Comparison of ENCODE assay signal across 25 mouse cellular contexts in genomic region chr11:68442346-68442745, GRCm38 (mm10). TPM values are rescaled to one million over a fixed set of nuclear protein-coding genes. Genes with fewer than 3 reads are reported as not detected.
"Had no signal": no experiment of that assay in that cellular context is flagged by ENCODE, and none has a peak within 500 bp of the region (broad histone marks: within the 10 kb centered on the region; RNA-seq: fewer than 3 reads in every experiment).

No protein-coding gene starts in this region.

- H3K9ac ChIP-seq: limb, embryonic 13.5 days; liver, embryonic 12.5 days; liver, embryonic 15.5 days; lung, embryonic 15.5 days; neural tube, embryonic 13.5 days had no signal

- H3K27me3 ChIP-seq: limb, embryonic 13.5 days; liver, embryonic 12.5 days; liver, embryonic 15.5 days; lung, embryonic 15.5 days; neural tube, embryonic 13.5 days had no signal

- H3K36me3 ChIP-seq: limb, embryonic 10.5 days; limb, embryonic 13.5 days; liver, embryonic 12.5 days; liver, embryonic 15.5 days; lung, embryonic 15.5 days; neural tube, embryonic 13.5 days had no signal

- H3K27ac ChIP-seq: kidney, postnatal 0 days; limb, embryonic 10.5 days; limb, embryonic 13.5 days; liver, embryonic 12.5 days; liver, embryonic 15.5 days; lung, embryonic 15.5 days; neural tube, embryonic 13.5 days; stomach, postnatal 0 days had no signal

- H3K4me2 ChIP-seq: limb, embryonic 13.5 days; liver, embryonic 12.5 days; liver, embryonic 15.5 days; lung, embryonic 15.5 days; midbrain, embryonic 11.5 days; neural tube, embryonic 13.5 days had no signal

- H3K4me3 ChIP-seq: limb, embryonic 10.5 days; limb, embryonic 13.5 days; liver, embryonic 12.5 days; liver, embryonic 15.5 days; lung, embryonic 15.5 days; neural tube, embryonic 13.5 days had no signal

- H3K4me1 ChIP-seq: limb, embryonic 10.5 days; limb, embryonic 13.5 days; liver, embryonic 12.5 days; lung, embryonic 15.5 days; neural tube, embryonic 13.5 days had no signal

- ATAC-seq: liver, embryonic 12.5 days had no signal

- DNase-seq: kidney, adult 2 months; kidney, postnatal 36 days; liver; lung, adult 18-20 months; lung, postnatal 10 days; lung, postnatal 36 days; midbrain, embryonic 14.5 days; retina, postnatal 1 day; right cerebral cortex, postnatal 25 days; spleen, adult 18-20 months; thymus, adult 2 months; thymus, postnatal 14 days; thymus, postnatal 4 days had no signal

- H3K9me3 ChIP-seq: limb, embryonic 10.5 days; limb, embryonic 13.5 days; liver, embryonic 12.5 days; liver, embryonic 15.5 days; lung, embryonic 15.5 days; neural tube, embryonic 13.5 days had no signal

RNA-seq across cellular contexts. Expression of gene Ntn1, which starts 41.7 kb away (rescaled TPM):
- total RNA-seq: megakaryocyte progenitor cell, adult 5-6 weeks; megakaryocyte-erythroid progenitor cell, adult 5-6 weeks; neutrophil, adult 5-6 weeks had no signal
